Mouse (Mus musculus) megakaryocyte, embryonic 14.5 days (primary cell): Measurements from ENCODE around the gene Nepn.

Source experiments
- FLI1 ChIP-seq: IDR thresholded peaks from 2 replicates; pipeline ENCODE4 v1.6.1; 2012; ENCODE audit warnings: low read length, inconsistent platforms, mixed read lengths
- GATA1 ChIP-seq: IDR thresholded peaks from 3 replicates; pipeline ENCODE4 v1.6.1; 2012; ENCODE audit warnings: mixed read lengths, low read length, inconsistent platforms, borderline replicate concordance

DNA sequence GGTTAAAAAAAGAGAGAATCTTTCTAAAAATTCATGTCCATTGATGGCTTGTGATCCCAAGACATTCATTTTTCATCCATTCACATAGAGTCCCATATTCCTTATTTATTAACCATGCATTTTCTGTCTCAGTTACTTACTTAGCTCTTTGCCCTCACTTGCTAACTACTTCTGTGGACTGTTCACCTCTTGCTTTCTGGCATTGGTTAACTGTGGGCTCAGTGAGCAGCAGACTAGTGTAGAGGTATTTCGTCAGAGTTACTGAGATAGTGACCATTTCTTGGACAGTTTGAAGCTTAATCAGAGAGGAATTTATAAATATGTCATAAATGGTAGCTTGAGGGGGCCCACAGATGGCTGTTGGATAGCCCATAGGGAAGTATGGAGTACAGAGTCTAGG, 42.2 kb downstream of the Nepn start:
- TF ChIP-seq GATA1 (no peak), FLI1 (no peak)
